Mouse (Mus musculus) forebrain, embryonic 13.5 days (tissue): ENCODE data around the gene Acad10. TPM values are rescaled to one million over a fixed set of nuclear protein-coding genes. Genes with fewer than 3 reads are reported as not detected.
A peak's percentile ranks its signal among the peaks of the same experiment; 100 is the strongest.
"Not testable (repeated sequence)": the region's sequence is repeated elsewhere in the genome, so short reads cannot be mapped to it uniquely, and the experiment has no call there.

ENCODE experiments used
- ATAC-seq: fragments of 200-750 bp; cut with Nextera tagmentation; 2 replicates; pipeline ENCODE4 v1.8.0; 2017
- H3K27ac ChIP-seq: fragments of 300-500 bp; sonication (generic); 2 replicates; pipeline ENCODE4 v1.5.1; 2015; ENCODE audit warnings: inconsistent platforms, mild to moderate bottlenecking, moderate library complexity
- H3K27me3 ChIP-seq: fragments of 300-500 bp; sonication (generic); 2 replicates; pipeline ENCODE4 v1.6.1; 2015; ENCODE audit warnings: mild to moderate bottlenecking, inconsistent platforms
- H3K36me3 ChIP-seq: fragments of 300-500 bp; sonication (generic); 2 replicates; pipeline ENCODE4 v1.6.1; 2015; ENCODE audit warnings: mild to moderate bottlenecking, inconsistent platforms; ENCODE audit not compliant: poor library complexity, severe bottlenecking
- H3K4me1 ChIP-seq: fragments of 300-500 bp; sonication (generic); 2 replicates; pipeline ENCODE4 v1.6.1; 2015; ENCODE audit warnings: inconsistent platforms
- H3K4me2 ChIP-seq: fragments of 300-500 bp; sonication (generic); 2 replicates; pipeline ENCODE4 v1.6.1; 2015; ENCODE audit warnings: inconsistent platforms, mild to moderate bottlenecking, moderate library complexity
- H3K4me3 ChIP-seq: fragments of 300-500 bp; sonication (generic); 2 replicates; pipeline ENCODE4 v1.5.1; 2015; ENCODE audit warnings: mild to moderate bottlenecking, inconsistent platforms
- H3K9ac ChIP-seq: fragments of 300-500 bp; sonication (generic); 2 replicates; pipeline ENCODE4 v1.6.1; 2015; ENCODE audit warnings: mild to moderate bottlenecking, inconsistent platforms
- H3K9me3 ChIP-seq: fragments of 300-500 bp; sonication (generic); replicated peaks from 2 replicates; pipeline ENCODE4 v1.6.1; 2016; ENCODE audit warnings: inconsistent platforms
- WGBS: fragments of 180-500 bp; shearing (Covaris S2); methylation state at CpG from one replicate; pipeline ENCODE4 v1.1.7; 2015; 5-methylcytosine and 5-hydroxymethylcytosine counted together
- polyA plus RNA-seq: library from polyadenylated mRNA; unstranded; fragments of >200 nt; fragmentation: Nextera tagmentation; extraction: Ambion mirVana; gene quantifications from 2 replicates; pipeline ENCODE4 v1.2.1, GENCODE M21; 2015

Gene Acad10
- polyA plus RNA-seq, 1 experiment from 2014 or later: 0.87 TPM

DNA sequence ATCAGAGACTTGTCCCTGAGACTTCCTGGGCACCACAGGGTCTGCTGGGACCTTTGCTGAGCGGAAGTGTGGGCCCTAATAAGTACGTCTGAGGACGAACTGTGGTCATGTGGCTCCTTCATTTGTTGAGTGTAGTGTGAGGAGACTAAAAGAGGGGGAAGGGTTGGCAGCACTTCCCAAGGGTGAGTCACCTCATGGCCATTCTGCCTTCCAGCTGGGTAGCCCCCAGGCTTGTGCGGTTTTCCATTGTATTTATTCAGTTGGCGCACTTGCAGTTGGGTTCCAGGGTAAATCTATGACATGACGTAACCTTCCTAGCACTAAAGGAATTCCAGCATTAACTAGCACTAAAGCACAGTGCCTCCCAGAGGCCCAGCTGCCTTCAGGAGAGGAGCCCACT lies 25.2 kb upstream of the Acad10 start:
- no peak for ATAC-seq
- H3K27ac ChIP-seq: no peak overlapping the region

DNA sequence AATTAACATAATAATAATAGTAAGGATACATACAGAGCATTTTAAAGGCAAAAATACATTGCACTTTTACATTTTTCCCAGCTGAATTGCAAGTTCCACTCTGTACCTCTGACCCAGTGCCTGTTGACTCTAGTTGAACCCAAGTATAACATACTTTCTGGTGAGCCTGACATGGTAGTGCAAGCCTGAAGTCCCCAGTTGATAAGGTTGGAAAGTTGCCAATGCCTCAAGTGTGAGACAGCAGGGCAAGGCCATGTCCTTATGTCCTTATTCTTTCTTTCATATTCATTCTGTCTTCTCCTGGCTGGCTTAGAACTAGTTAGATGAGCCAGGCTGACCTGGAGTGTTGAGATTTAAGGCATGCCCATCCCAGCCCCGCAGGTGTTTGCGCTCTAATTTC lies 21.9 kb upstream of the Acad10 start:
- peaks cover 98% of the 10 kb centered on the region for H3K36me3 ChIP-seq
- no peak overlapping the region for H3K9ac ChIP-seq
- H3K27me3 ChIP-seq: no peaks in the 10 kb centered on the region
- no peak overlapping the region for H3K4me3 ChIP-seq
- H3K27ac ChIP-seq: no peak overlapping the region
- H3K4me2 ChIP-seq: no peak overlapping the region
- no peaks in the 10 kb centered on the region for H3K9me3 ChIP-seq
- H3K4me1 ChIP-seq: no peaks in the 10 kb centered on the region
- ATAC-seq: no peak
- WGBS: 97% methylated on average over 2 of the region's 2 CpGs

More for the DNA sequence above, 25.2 kb upstream of the Acad10 start:
- H3K36me3 ChIP-seq: peaks cover 73% of the 10 kb centered on the region
- H3K4me3 ChIP-seq: no peak overlapping the region
- no peak overlapping the region for H3K9ac ChIP-seq
- H3K9me3 ChIP-seq: no peaks in the 10 kb centered on the region
- no peak overlapping the region for H3K4me2 ChIP-seq
- H3K4me1 ChIP-seq: no peaks in the 10 kb centered on the region
- 82% methylated on average over 6 of the region's 6 CpGs for WGBS
- no peaks in the 10 kb centered on the region for H3K27me3 ChIP-seq

DNA sequence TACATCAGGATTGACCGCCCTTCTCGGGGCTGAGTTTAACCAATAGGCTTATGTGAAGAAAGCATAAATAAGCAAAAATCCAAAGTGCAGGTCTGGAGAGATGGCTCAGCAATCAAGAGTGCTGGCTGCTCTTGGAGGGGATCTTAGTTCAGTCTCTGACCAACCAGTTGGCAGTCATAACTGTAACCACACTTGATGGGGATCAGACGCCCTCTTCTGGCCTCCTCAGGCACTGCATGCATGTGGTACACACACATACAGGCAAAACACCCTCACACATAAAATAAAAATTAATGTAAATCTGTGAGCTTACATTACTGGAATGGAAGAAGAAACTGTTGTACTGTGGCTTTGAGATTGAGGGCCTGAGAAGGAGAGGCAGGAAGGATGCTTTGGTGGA lies 10.1 kb upstream of the Acad10 start:
- no peak for ATAC-seq
- H3K36me3 ChIP-seq: peaks cover 81% of the 10 kb centered on the region
- no peaks in the 10 kb centered on the region for H3K9me3 ChIP-seq
- H3K4me1 ChIP-seq: no peaks in the 10 kb centered on the region
- no peaks in the 10 kb centered on the region for H3K27me3 ChIP-seq
- H3K4me2 ChIP-seq: no peak overlapping the region
- H3K4me3 ChIP-seq: no peak overlapping the region
- WGBS: 83% methylated on average over 3 of the region's 3 CpGs
- H3K27ac ChIP-seq: no peak overlapping the region
- H3K9ac ChIP-seq: no peak overlapping the region

DNA sequence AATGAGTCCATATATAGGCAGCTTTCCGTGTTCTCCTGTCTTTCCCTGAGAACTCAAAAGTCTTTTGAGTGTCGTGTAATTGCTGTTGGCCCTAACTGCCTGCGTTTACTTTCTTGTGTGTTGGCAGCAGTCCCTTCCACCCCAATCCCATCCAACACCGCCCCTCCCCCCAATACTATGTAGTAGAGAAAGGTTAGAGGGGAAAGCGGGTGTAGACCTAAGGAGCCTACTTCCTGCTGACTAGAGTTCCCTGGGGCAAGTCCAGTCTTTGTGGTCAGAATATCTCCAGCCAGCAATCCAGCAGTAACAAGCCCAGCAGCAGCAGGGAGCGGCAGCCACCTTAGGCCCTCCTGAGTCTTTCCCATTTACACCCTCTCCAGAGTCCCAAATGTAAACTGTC lies 8.1 kb upstream of the Acad10 start:
- Histone ChIP-seq H3K9me3 (no peaks in the 10 kb centered on the region), H3K4me2 (no peak overlapping the region), H3K9ac (no peak overlapping the region), H3K27ac (no peak overlapping the region), H3K4me1 (no peaks in the 10 kb centered on the region), H3K36me3 (peaks cover 81% of the 10 kb centered on the region), H3K4me3 (no peak overlapping the region), H3K27me3 (no peaks in the 10 kb centered on the region)
- 75% methylated on average over 6 of the region's 6 CpGs for WGBS
- ATAC-seq: no peak

DNA sequence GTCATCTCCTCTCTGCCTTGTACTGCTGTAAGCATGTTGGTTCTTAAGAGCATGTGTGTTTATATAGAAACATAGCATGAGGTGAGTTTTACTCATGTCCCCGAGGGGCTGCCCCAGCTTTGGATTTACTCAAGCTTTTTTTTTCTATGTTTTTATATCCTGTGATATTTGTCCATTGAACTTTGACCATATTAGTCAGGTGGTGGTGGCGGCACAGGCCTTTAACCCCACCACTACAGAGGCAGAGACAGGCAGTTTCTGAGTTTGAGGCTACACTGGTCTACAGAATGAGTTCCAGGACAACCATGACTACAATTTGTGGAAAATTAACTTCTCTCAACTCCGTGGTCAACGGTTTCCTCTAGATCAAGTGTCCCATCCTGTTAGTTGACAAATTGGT lies 6.8 kb upstream of the Acad10 start:
- Histone ChIP-seq H3K9ac (no peak overlapping the region), H3K4me3 (no peak overlapping the region), H3K36me3 (peaks cover 78% of the 10 kb centered on the region), H3K4me2 (no peak overlapping the region), H3K27ac (no peak overlapping the region), H3K4me1 (peaks cover 4% of the 10 kb centered on the region), H3K9me3 (no peaks in the 10 kb centered on the region), H3K27me3 (no peaks in the 10 kb centered on the region)
- 93% methylated on average over 4 of the region's 4 CpGs for WGBS
- ATAC-seq: no peak

DNA sequence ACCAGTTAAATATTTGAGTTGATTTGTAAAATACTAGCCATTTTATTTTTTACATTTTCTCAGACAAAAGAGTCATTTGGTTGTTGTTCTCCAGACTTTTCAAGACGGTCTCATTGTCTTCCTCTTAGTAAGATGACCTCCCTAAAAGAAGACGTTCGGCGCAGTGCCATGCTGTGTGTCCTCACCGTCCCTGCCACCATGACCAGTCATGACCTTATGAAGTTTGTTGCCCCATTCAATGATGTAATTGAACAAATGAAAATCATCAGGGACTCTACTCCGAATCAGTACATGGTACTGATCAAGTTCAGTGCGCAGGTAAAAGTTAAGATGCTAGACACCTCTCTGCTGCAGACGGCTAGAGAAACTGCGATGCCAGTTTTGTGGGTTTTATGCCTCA lies 4.7 kb upstream of the Acad10 start:
- WGBS: 97% methylated on average over 9 of the region's 9 CpGs
- H3K4me2 ChIP-seq: no peak overlapping the region
- ATAC-seq: no peak
- no peak overlapping the region for H3K27ac ChIP-seq
- H3K27me3 ChIP-seq: no peaks in the 10 kb centered on the region
- peaks cover 19% of the 10 kb centered on the region for H3K4me1 ChIP-seq
- no peaks in the 10 kb centered on the region for H3K9me3 ChIP-seq
- peaks cover 62% of the 10 kb centered on the region for H3K36me3 ChIP-seq
- no peak overlapping the region for H3K9ac ChIP-seq
- no peak overlapping the region for H3K4me3 ChIP-seq

DNA sequence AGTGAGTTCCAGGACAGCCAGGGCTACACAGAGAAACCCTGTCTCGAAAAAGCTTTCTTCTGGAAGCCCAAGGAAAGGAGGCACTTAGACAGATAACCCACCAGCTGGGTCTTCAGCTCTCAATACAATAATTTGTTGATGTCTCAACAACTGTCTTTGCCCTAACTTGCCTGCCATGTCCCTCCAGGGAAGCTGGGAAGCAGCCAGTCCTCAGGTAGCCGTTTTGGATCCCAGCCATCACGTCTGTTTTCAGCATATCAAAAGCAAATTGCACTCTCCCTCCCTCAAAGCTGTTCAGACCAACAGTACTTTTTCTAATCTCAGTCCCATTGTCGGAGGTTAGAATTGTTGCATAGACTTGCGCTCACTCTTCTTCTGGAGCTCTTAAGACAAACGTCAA lies 3.8 kb upstream of the Acad10 start:
- Histone ChIP-seq H3K4me2 (no peak overlapping the region), H3K4me1 (peaks cover 25% of the 10 kb centered on the region), H3K9me3 (no peaks in the 10 kb centered on the region), H3K27ac (no peak overlapping the region), H3K9ac (no peak overlapping the region), H3K4me3 (no peak overlapping the region), H3K36me3 (peaks cover 56% of the 10 kb centered on the region), H3K27me3 (no peaks in the 10 kb centered on the region)
- ATAC-seq: no peak
- WGBS: 91% methylated on average over 6 of the region's 6 CpGs

DNA sequence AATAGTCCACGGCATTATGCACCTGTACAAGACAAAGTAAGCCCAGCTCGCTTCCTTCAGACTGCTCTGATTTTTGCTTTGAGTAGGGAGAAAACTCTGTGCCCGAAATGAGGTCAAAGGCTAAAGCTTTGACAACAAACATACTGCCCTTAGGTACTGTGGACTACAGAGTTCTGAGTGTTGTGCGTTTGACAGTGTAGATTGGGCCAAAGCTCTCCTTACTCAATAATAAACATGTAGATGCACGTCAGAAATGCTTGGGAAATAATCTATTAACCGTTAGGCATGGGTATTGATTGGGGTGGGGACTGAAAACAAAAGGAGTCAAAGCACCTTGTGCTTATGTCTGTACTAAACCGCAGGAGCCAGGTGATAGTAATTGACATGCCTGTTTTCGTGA lies 3.1 kb upstream of the Acad10 start:
- H3K9ac ChIP-seq: no peak overlapping the region
- H3K9me3 ChIP-seq: no peaks in the 10 kb centered on the region
- peaks cover 25% of the 10 kb centered on the region for H3K4me1 ChIP-seq
- H3K36me3 ChIP-seq: peaks cover 50% of the 10 kb centered on the region
- no peak overlapping the region for H3K4me3 ChIP-seq
- H3K4me2 ChIP-seq: no peak overlapping the region
- H3K27ac ChIP-seq: no peak overlapping the region
- WGBS: 90% methylated on average over 8 of the region's 8 CpGs
- H3K27me3 ChIP-seq: no peaks in the 10 kb centered on the region
- no peak for ATAC-seq

DNA sequence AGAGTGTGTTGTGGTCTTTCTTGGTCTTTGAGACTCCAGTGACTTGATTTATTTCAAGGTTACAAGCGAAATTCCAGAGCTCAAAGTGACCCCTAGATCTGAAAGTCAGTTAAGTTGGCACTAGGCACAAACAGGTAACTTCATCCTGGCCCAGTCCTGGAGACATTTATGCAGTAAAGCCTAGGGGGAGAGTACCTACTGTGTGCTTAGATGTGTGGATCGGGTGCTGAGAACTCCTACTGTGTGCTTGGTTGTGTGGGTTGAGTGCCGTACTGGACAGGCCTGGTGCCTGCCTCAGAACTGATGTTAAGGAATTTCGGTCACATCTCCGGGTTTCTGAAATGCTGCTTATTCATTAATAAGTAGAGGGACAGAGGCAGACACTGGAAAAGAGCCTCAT lies 1.2 kb upstream of the Acad10 start:
- H3K9ac ChIP-seq: peak overlapping the region; percentile 96
- H3K4me3 ChIP-seq: peak overlapping the region; percentile 97
- WGBS: 87% methylated on average over 5 of the region's 5 CpGs
- peaks cover 36% of the 10 kb centered on the region for H3K36me3 ChIP-seq
- H3K27ac ChIP-seq: no peak overlapping the region
- H3K4me2 ChIP-seq: peak overlapping the region; percentile 89
- H3K9me3 ChIP-seq: no peaks in the 10 kb centered on the region
- no peaks in the 10 kb centered on the region for H3K27me3 ChIP-seq
- ATAC-seq: no peak
- peaks cover 25% of the 10 kb centered on the region for H3K4me1 ChIP-seq

DNA sequence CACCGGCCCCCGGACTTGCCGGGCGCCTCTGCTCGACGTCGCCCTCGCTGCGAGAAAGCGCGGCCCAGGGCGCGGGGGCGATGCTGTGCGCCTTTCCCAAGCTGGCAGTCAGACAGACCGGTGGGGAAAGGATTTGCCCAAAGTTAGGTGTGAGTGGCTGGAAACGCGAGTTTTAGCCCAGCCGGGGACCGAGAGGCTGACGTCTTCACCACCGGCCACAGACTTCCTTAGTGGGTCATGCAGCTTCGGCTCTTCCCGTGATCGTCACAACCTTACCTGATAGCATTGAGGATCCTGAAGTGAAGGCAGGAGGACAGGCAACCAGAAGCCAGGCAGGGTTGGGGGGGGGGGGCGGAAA lies 562 bp upstream of the Acad10 start:
- H3K27me3 ChIP-seq: no peaks in the 10 kb centered on the region
- 2% methylated on average over 26 of the region's 26 CpGs for WGBS
- H3K9me3 ChIP-seq: no peaks in the 10 kb centered on the region
- peaks cover 25% of the 10 kb centered on the region for H3K4me1 ChIP-seq
- H3K4me3 ChIP-seq: peak overlapping the region; percentile 97
- ATAC-seq: peak; percentile 16; the same call in 1 of the 2 replicates
- H3K4me2 ChIP-seq: peak overlapping the region; percentile 89
- peaks cover 30% of the 10 kb centered on the region for H3K36me3 ChIP-seq
- H3K9ac ChIP-seq: peak overlapping the region; percentile 96
- peak overlapping the region; percentile 61 for H3K27ac ChIP-seq

DNA sequence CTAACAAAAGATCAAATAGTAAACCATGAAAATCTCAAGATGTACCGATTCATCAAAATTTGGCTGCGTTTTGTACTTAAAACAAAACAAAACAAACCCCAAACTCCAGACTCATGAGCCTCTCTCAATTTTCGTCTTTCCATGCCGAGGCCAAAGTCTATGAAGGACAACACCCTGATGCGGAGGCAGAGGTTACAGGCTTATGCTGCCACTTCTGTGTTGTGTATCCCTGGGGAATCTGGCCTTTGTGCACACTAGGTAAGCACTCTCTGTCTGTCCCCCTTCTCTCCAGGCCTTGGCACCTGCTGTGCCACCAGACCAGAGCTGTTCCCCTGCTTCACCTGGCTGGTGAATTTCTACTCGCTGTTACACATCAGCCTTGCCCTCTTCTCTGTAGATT lies 2.7 kb downstream of the Acad10 start:
- ATAC-seq, H3K27ac ChIP-seq, H3K9me3 ChIP-seq, H3K9ac ChIP-seq, H3K4me3 ChIP-seq, H3K4me2 ChIP-seq, H3K36me3 ChIP-seq, H3K27me3 ChIP-seq: not testable (repeated sequence)
- WGBS: 88% methylated on average over 6 of the region's 6 CpGs
- peaks cover 25% of the 10 kb centered on the region for H3K4me1 ChIP-seq

DNA sequence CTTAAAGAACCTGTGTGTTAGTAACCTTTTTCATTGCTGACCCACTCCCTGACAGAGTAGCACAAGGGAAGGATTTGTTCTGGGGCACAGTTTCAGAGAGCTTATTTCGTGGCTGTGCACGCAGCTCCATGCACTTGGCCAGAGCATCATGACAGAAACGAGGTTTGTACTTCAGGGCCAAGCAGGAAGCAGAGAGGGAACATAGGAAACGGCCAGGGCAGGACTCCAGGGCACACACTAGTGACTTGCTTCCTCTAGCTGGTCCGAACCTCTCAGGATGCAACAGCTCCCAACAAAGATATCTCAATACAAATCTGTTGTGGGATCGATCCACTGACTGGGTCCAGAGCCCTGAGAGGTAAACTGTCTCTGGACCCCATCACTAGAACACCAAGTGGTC lies 3.4 kb downstream of the Acad10 start:
- WGBS: 82% methylated on average over 6 of the region's 6 CpGs
- H3K4me1 ChIP-seq: peaks cover 19% of the 10 kb centered on the region
- not testable (repeated sequence) for H3K27ac ChIP-seq, H3K27me3 ChIP-seq, ATAC-seq, H3K9ac ChIP-seq, H3K4me3 ChIP-seq, H3K9me3 ChIP-seq, H3K4me2 ChIP-seq, H3K36me3 ChIP-seq

DNA sequence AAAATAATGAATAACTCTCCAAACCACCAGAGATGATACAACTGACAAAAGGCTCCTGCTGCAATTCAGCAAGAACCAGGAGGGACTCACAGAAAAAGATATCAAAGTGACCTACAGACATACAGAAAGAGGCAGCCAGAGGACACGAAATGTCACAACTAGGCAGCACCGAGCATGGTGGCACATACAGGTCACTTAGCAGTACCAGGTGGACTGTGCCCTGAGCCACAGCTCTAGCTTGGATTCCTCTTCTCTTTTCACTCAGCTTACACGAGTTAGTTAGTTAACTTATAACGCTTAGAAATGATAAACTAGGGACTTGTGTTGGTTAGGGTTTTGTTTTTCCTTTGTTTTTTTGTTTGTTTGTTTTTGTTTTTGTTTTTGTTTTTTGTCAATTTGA lies 5.8 kb downstream of the Acad10 start:
- 87% methylated on average over 4 of the region's 4 CpGs for WGBS
- H3K36me3 ChIP-seq: no peaks in the 10 kb centered on the region
- no peak overlapping the region for H3K4me3 ChIP-seq
- H3K9ac ChIP-seq: no peak overlapping the region
- peaks cover 2% of the 10 kb centered on the region; the same call in 1 of the 2 replicates for H3K4me1 ChIP-seq
- H3K27ac ChIP-seq: no peak overlapping the region
- H3K9me3 ChIP-seq: no peaks in the 10 kb centered on the region
- ATAC-seq: no peak
- H3K4me2 ChIP-seq: no peak overlapping the region
- no peaks in the 10 kb centered on the region for H3K27me3 ChIP-seq
